Mouse (Mus musculus) monocyte, adult 5-6 weeks (primary cell): ENCODE measurements around the gene Eif4e3. TPM values are rescaled to one million over a fixed set of nuclear protein-coding genes. Genes with fewer than 3 reads are reported as not detected.

ENCODE experiments used
- ATAC-seq: fragments of 153-309, 156-312 bp; replicated peaks from 2 replicates; pipeline ENCODE4 v1.8.0; 2017; ENCODE audit warnings: mild to moderate bottlenecking; ENCODE audit not compliant: low TSS enrichment, insufficient number of reproducible peaks, severe bottlenecking, poor library complexity, low FRiP score
- total RNA-seq: library from RNA; stranded (forward); fragments of 200-1000, 200-491, 200-594 nt; gene quantifications from 3 replicates; pipeline ENCODE4 v1.2.3, GENCODE M21; 2017

Gene Eif4e3
- total RNA-seq, 1 experiment from 2014 or later, result 30.5 TPM

GRCm38 (mm10) chr6:99632121-99632980 lies 34.2 kb downstream of the Eif4e3 start:
- no peak for ATAC-seq

- ATAC-seq, result no peak
These were observed 34.9 kb downstream of the Eif4e3 start for GRCm38 (mm10) chr6:99631637-99632036.

- no peak for ATAC-seq
These were observed 36.7 kb downstream of the Eif4e3 start for GRCm38 (mm10) chr6:99629726-99630458.

- ATAC-seq, result no peak
These were observed 40.2 kb downstream of the Eif4e3 start for GRCm38 (mm10) chr6:99626347-99626746.

- ATAC-seq, result no peak
These were observed 40.8 kb downstream of the Eif4e3 start for GRCm38 (mm10) chr6:99625803-99626202.

GRCm38 (mm10) chr6:99625306-99625705 lies 41.3 kb downstream of the Eif4e3 start:
- ATAC-seq, result no peak

- ATAC-seq, result no peak
These were observed 42.0 kb downstream of the Eif4e3 start for GRCm38 (mm10) chr6:99624542-99624941.

- no peak for ATAC-seq
These were observed 42.9 kb downstream of the Eif4e3 start for GRCm38 (mm10) chr6:99623641-99624040.

GRCm38 (mm10) chr6:99621167-99621566 lies 45.4 kb downstream of the Eif4e3 start:
- ATAC-seq, result no peak

- no peak for ATAC-seq
These were observed 46.1 kb downstream of the Eif4e3 start for GRCm38 (mm10) chr6:99620471-99620870.

GRCm38 (mm10) chr6:99619964-99620363 lies 46.6 kb downstream of the Eif4e3 start:
- ATAC-seq, result no peak

GRCm38 (mm10) chr6:99619466-99619865 lies 47.1 kb downstream of the Eif4e3 start:
- ATAC-seq, result no peak

- ATAC-seq, result no peak
These were observed 48.7 kb downstream of the Eif4e3 start for GRCm38 (mm10) chr6:99617867-99618266.

GRCm38 (mm10) chr6:99617415-99617814 lies 49.2 kb downstream of the Eif4e3 start:
- ATAC-seq, result no peak

- no peak for ATAC-seq
These were observed 51.3 kb downstream of the Eif4e3 start for GRCm38 (mm10) chr6:99615272-99615751.

GRCm38 (mm10) chr6:99614566-99615271 lies 51.9 kb downstream of the Eif4e3 start:
- ATAC-seq, result no peak

GRCm38 (mm10) chr6:99611866-99612265 lies 54.7 kb downstream of the Eif4e3 start:
- no peak for ATAC-seq

GRCm38 (mm10) chr6:99610454-99611427 lies 55.8 kb downstream of the Eif4e3 start:
- no peak for ATAC-seq
